Mouse (Mus musculus) retina, embryonic 14.5 days (tissue): ENCODE measurements around the gene Magix.

Source experiments
- DNase-seq: peaks from one replicate; pipeline ENCODE4 v3.0.0-alpha.2; 2015; ENCODE audit warnings: low spot score

The Magix gene

GRCm38 (mm10) chrX:7632560-7632959 is 48.5 kb downstream of the Magix start:
- no peak for DNase-seq
